8 mouse cellular contexts compared by ENCODE assay signal in the genomic region with DNA sequence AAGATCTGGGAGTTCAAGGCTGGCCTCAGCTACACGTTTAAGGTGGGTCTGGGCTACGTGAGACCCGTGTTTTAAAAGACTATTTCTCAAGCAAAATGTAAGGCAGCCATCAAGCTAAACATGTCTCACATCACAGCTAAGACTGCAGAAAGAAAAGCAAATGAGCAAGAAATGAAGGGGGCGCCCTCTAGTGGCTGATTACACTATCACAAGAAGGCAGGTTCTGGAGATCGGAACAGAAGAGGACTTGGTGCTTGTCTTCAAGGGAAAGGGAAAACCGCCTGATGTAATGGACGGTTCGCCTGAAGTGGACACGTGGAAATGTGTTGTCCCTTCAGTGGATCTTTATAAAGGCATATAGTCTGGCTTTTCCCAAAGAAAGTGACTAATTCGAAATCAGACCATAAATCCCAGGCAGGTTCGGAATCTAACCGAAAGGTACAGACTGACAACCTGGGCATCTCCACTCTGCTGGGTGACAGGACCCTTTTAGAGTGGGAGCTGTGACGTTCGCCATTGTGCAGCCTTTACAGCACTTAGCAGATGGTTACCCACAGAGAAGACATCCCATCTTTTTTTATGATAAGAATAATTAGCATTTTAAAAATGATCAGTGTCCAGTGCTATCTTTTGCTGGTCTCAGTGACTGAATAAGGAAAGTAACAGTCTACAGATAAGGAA. TPM values are rescaled to one million over a fixed set of nuclear protein-coding genes. Genes with fewer than 3 reads are reported as not detected.
DNase-seq lines count a peak whose midpoint lies in the region; ATAC-seq and TF ChIP-seq lines count a peak whose summit lies in the region.

No protein-coding gene starts in this region.

- H3ac ChIP-seq in C2C12 (ENCODE audit: control insufficient read depth, insufficient read length, low read depth): no peak overlapping the region

- ATAC-seq in liver, postnatal 0 days: no peak
- ATAC-seq in neural tube, embryonic 15.5 days (ENCODE audit: low FRiP score): peak; percentile 84; the same call in 1 of the 2 replicates

- no peaks in the 10 kb centered on the region for H3K36me3 ChIP-seq in C2C12 (ENCODE audit: control insufficient read depth, insufficient read depth)
- H3K36me3 ChIP-seq in liver, postnatal 0 days (replicated peaks; ENCODE audit: insufficient read depth, low read length): no peaks in the 10 kb centered on the region
- H3K36me3 ChIP-seq in neural tube, embryonic 15.5 days: no peaks in the 10 kb centered on the region

- no peaks in the 10 kb centered on the region for H3K79me2 ChIP-seq in C2C12 (ENCODE audit: control insufficient read depth, insufficient read depth)

- H3K4me2 ChIP-seq in liver, postnatal 0 days (ENCODE audit: low read depth, low read length): no peak overlapping the region
- peak overlapping the region; percentile 38 for H3K4me2 ChIP-seq in neural tube, embryonic 15.5 days

- no peaks in the 10 kb centered on the region for H3K79me3 ChIP-seq in C2C12 (ENCODE audit: low read depth)

- peak; percentile 44 for TF ChIP-seq CTCF in C2C12 (IDR thresholded peaks at IDR 0.05; ENCODE audit: control insufficient read depth, insufficient read depth, insufficient read length)
- peak; percentile 74 for TF ChIP-seq CTCF in cortical plate, adult 2 months (IDR thresholded peaks at IDR 0.05; ENCODE audit: extremely low read depth, insufficient read depth, low read length)
- peak; percentile 90 for TF ChIP-seq CTCF in liver, postnatal 0 days (IDR thresholded peaks at IDR 0.05; ENCODE audit: low read depth)

- 22% methylated on average over 14 of the region's 14 CpGs for WGBS in liver, postnatal 0 days (ENCODE audit: insufficient replicate concordance)
- 23% methylated on average over 14 of the region's 14 CpGs for WGBS in neural tube, embryonic 15.5 days

- H3K4me1 ChIP-seq in cortical plate, adult 2 months (ENCODE audit: control insufficient read depth, insufficient read depth, low read length): no peaks in the 10 kb centered on the region
- H3K4me1 ChIP-seq in liver, postnatal 0 days (ENCODE audit: insufficient read depth): no peaks in the 10 kb centered on the region
- H3K4me1 ChIP-seq in neural tube, embryonic 15.5 days: no peaks in the 10 kb centered on the region

- H3K27ac ChIP-seq in cortical plate, adult 2 months (ENCODE audit: insufficient read depth, low read length): no peak overlapping the region
- H3K27ac ChIP-seq in liver, postnatal 0 days (ENCODE audit: low read depth): no peak overlapping the region
- no peak overlapping the region for H3K27ac ChIP-seq in neural tube, embryonic 15.5 days (replicated peaks)

- no peaks in the 10 kb centered on the region for H3K9me3 ChIP-seq in liver, postnatal 0 days (ENCODE audit: low read length)
- no peaks in the 10 kb centered on the region for H3K9me3 ChIP-seq in neural tube, embryonic 15.5 days (replicated peaks)

- H3K4me3 ChIP-seq in C2C12 (ENCODE audit: insufficient read depth, poor library complexity, severe bottlenecking): no peak overlapping the region
- H3K4me3 ChIP-seq in cortical plate, adult 2 months (ENCODE audit: insufficient read depth, low read length): no peak overlapping the region
- H3K4me3 ChIP-seq in liver, postnatal 0 days (ENCODE audit: low read depth, low read length): no peak overlapping the region
- H3K4me3 ChIP-seq in neural tube, embryonic 15.5 days (replicated peaks): no peak overlapping the region

- no peak for TF ChIP-seq EP300 in liver, postnatal 0 days (IDR thresholded peaks at IDR 0.05; ENCODE audit: low read depth)

- DNase-seq in adrenal gland, adult (ENCODE audit: inconsistent age in 2 of 2, low spot score in 1 of 2): peak; percentile 52 to 89
- peak; percentile 16 for DNase-seq in gastrocnemius, postnatal 25 days
- peak; percentile 73 to 90 for DNase-seq in kidney, postnatal 25 days
- DNase-seq in liver, postnatal 0 days: peak; percentile 76
- peak; percentile 68 for DNase-seq in testis, postnatal 14 days (ENCODE audit: low spot score)

- TF ChIP-seq POLR2A in cortical plate, adult 2 months (IDR thresholded peaks at IDR 0.05; ENCODE audit: extremely low read depth, insufficient read depth, low read length): no peak

- H3K9ac ChIP-seq in liver, postnatal 0 days (replicated peaks): no peak overlapping the region
- H3K9ac ChIP-seq in neural tube, embryonic 15.5 days (replicated peaks): no peak overlapping the region

- no peaks in the 10 kb centered on the region for H3K27me3 ChIP-seq in C2C12 (ENCODE audit: control insufficient read depth, insufficient read depth, insufficient read length)
- no peaks in the 10 kb centered on the region for H3K27me3 ChIP-seq in liver, postnatal 0 days (ENCODE audit: insufficient read depth, low read length)
- no peaks in the 10 kb centered on the region for H3K27me3 ChIP-seq in neural tube, embryonic 15.5 days (replicated peaks)

TF ChIP-seq in C2C12, 6 proteins besides CTCF, POLR2A, EP300 and RAD21:
- TF ChIP-seq MYOD1 (IDR thresholded peaks at IDR 0.05; ENCODE audit: control insufficient read depth, insufficient read length, low read depth) (no peak), FOSL1 (IDR thresholded peaks at IDR 0.05; ENCODE audit: insufficient read depth, low read length, poor library complexity, severe bottlenecking) (no peak), USF1 (IDR thresholded peaks at IDR 0.05; ENCODE audit: low read depth) (no peak), CEBPB (IDR thresholded peaks at IDR 0.05; ENCODE audit: low read depth) (no peak), MYOG (IDR thresholded peaks at IDR 0.05; ENCODE audit: control insufficient read depth, extremely low read depth, insufficient read length) (no peak), MAX (IDR thresholded peaks at IDR 0.05) (no peak)
TF ChIP-seq in C2C12: peak in this region for 0.

RNA-seq across cellular contexts. Expression of gene Pttg1, which starts 13.1 kb away (rescaled TPM):
- 168 TPM for polyA plus RNA-seq in C2C12 (2012; fragmentation: generic; extraction: Trizol)
- polyA plus RNA-seq in cortical plate, adult 2 months (2012; rRNA removed): 98.8 and 109 TPM in 2 replicates
- 10 to 100 TPM; 37.3 to 39.1 TPM for total RNA-seq in gastrocnemius, postnatal 25 days (2021)
- 61.8 and 62.5 TPM in 2 replicates for polyA plus RNA-seq in liver, postnatal 0 days (2015; fragmentation: Nextera tagmentation; extraction: Ambion mirVana)
- 44.3 and 52.7 TPM in 2 replicates for polyA plus RNA-seq in neural tube, embryonic 15.5 days (2015; fragmentation: Nextera tagmentation; extraction: Ambion mirVana)

RNA-seq across cellular contexts. Expression of gene Slu7, which starts 20.6 kb away (rescaled TPM):
- 11.0 TPM for polyA plus RNA-seq in C2C12 (2012; fragmentation: generic; extraction: Trizol)
- polyA plus RNA-seq in cortical plate, adult 2 months (2012; rRNA removed): 20.1 and 20.9 TPM in 2 replicates
- total RNA-seq in gastrocnemius, postnatal 25 days (2021): 10 to 100 TPM; 27.8 to 28.3 TPM
- 19.7 and 20.3 TPM in 2 replicates for polyA plus RNA-seq in liver, postnatal 0 days (2015; fragmentation: Nextera tagmentation; extraction: Ambion mirVana)
- polyA plus RNA-seq in neural tube, embryonic 15.5 days (2015; fragmentation: Nextera tagmentation; extraction: Ambion mirVana): 56.5 and 58.9 TPM in 2 replicates

Comparison
In these comparisons a context has a peak if more than half of its experiments do, and no peak if none do; other contexts are left out.
1. DNase-seq: peak in every context shown above with its lines; median percentile 82 in kidney, postnatal 25 days; 76 in liver, postnatal 0 days; 70 in adrenal gland, adult; 68 in testis, postnatal 14 days; 16 in gastrocnemius, postnatal 25 days.